Mouse (Mus musculus) testis, adult 2 months (tissue): ENCODE results near the gene Mbnl1.

ENCODE experiments used
- CTCF ChIP-seq: fragments of 200-500 bp; IDR thresholded peaks from 2 replicates; pipeline ENCODE4 v1.5.1; 2012; ENCODE audit warnings: low read depth, mild to moderate bottlenecking, inconsistent platforms, low read length, moderate library complexity; ENCODE audit not compliant: control insufficient read depth, insufficient read depth, insufficient replicate concordance
- POLR2A ChIP-seq: fragments of 200-500 bp; IDR thresholded peaks from 2 replicates; pipeline ENCODE4 v1.6.1; 2012; ENCODE audit warnings: low read depth, mild to moderate bottlenecking, inconsistent platforms, low read length, moderate library complexity; ENCODE audit not compliant: control insufficient read depth

GRCm38 (mm10) chr3:60504775-60505430, 32.3 kb downstream of the Mbnl1 start:
- no peak for TF ChIP-seq POLR2A
- TF ChIP-seq CTCF: no peak
